Mouse (Mus musculus): ENCODE measurements around the gene Polr3h. TPM values are rescaled to one million over a fixed set of nuclear protein-coding genes. Genes with fewer than 3 reads are reported as not detected.
"Not testable (repeated sequence)": the region's sequence is repeated elsewhere in the genome, so short reads cannot be mapped to it uniquely, and the experiment has no call there.

Gene Polr3h
- total and polyA plus RNA-seq, 3 experiments = 15.6 to 34.4 (median 17.5) TPM

DNA sequence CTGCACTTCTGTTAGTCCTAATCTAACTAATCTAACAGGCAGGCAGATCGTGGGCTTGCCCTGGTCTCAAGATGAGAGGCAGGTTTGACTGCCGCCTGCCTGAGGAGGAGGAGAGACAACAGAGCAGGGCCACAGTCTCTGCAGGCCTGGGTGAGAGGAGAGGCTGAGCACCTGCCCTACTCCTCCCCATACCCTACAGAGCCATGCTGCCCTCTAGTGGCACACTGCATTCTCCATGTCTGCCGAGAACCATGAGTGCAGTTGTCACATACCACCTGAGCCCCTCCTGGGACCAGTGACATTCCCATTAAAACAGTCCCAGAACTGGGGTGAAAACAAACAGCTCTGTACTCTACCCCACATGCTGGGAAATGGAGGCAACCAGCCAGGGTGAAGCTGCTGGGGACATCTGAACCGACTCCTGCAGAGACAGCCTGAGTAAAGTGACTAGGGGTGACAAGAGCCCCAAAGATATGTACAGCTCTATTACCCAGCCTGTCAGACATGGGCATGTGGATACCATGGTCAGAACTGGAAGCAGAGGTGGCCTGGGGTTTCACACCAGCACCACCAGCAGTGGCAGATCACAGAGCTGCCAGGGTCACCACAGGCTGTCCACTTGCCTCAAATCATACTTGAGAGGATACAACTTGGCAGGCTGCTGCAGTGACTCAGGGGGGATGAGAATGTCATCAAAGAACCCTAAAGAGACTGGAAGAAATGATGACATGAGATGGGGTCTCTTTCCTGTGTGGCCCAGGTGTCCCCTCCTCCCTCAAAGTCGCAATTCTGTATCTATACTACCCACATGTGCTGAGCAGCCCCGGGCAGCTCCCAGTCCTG is 8.2 kb downstream of the Polr3h start:
- peak; percentile 71 for DNase-seq

DNA sequence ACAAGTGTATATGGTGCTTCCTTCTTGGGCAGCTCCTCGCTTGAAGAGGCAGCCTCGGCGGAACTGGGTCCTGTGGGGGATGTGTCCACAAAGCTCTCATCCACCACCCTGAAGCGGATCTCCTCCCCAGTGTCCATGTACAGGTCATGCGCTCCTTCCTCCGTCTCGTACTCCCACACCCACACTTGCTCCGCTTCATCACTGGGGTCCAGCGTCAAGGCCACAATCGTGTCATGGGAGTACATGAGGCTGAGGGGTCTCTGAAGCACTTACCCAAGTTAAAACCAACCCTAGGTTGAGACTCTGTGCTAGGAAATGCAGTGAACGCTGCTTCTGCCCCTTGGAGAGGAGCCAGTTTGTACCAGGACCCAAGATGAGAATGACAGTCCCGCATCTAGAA is 8.8 kb downstream of the Polr3h start:
- DNase-seq = no peak

DNA sequence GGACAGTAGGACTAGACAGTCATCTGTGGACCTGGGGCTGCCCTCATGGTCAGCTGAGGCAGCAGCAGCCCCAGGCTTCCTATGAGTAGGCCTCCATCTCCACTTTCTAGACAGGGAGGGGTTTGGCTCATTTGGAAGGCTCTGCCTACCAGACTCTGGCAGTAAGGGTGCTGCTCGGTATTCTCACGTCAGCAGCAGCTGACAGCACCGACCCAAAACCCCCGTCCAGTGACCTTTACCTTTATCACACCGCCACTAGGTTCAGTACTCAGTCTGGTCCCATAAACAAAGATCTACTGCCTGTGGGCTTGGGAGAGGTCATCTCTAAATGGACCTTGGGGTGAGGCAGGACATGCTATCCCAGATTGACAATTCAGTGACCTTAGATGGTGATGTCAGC is 10.4 kb downstream of the Polr3h start:
- DNase-seq = no peak

DNA sequence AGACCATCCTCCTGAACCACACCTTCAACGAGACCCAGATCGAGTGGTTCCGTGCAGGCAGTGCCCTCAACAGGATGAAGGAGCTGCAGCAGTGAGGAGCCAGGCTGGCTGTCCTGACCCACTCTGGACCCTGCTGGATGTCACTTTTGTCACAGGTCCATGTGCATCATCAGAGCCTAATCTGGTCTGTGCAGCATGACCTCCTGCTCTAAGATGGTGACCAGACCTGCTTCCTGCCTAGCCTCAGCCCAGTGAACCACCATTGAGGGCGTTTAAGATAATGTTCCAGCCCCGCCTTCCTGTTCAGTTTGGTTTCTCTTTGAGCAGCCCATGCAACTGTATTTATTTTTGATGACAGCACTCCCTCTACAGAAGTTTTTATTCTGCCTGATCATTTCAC is 11.4 kb downstream of the Polr3h start:
- no peak for DNase-seq

DNA sequence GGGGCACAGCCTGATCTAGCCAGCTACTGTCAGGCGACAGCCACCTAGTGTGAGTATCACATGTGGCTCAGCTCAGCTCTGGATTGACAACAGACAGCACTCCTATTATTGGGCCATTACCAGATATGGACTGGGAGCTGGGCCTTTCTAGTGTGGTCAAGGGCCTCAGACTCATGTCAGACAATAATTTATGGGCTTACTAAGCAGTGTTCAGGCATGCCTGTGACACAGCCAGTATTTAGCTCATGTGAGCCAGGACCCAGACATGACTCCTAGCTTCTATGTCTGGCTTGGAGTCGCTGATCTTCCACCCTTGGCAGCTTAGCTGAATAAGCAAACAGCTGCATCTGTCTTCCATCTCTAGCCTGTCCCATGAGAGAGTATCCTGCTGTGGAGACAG is 13.5 kb downstream of the Polr3h start:
- peak; percentile 47 for DNase-seq

DNA sequence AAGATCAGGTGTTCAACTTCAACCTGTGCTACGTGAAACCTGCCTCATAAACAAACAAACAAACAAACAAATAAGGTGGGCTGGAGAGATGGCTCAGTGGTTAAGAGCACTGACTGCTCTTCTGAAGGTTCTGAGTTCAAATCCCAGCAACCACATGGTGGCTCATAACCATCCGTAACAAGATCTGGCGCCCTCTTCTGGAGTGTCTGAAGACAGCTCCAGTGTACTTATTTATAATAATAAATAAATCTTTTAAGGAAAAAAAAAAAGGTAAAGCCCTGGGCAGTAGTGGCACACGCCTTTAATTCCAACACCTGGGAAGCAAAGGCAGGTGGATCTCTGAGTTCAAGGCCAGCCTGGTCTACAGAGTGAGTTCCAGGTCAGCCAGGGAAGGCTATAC is 17.3 kb downstream of the Polr3h start:
- DNase-seq = not testable (repeated sequence)

DNA sequence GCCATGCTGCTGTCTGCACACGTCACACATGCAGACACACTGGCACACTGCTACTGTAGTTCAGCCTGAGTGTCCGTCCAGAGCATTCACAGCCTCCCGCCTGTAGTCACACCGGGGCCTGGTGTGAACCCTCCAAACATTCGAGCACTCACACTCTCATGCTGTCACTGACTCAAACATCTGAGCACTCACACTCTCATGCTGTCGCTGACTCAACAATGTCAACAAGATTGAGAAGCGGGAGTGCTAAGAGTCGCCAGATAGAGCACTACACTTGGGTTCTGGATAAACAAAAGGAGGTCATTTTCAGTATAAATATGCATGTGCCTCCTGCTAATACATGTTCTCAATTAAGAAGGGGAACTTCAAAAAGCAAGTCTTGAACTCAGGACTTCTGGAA is 18.1 kb downstream of the Polr3h start:
- no peak for DNase-seq

DNA sequence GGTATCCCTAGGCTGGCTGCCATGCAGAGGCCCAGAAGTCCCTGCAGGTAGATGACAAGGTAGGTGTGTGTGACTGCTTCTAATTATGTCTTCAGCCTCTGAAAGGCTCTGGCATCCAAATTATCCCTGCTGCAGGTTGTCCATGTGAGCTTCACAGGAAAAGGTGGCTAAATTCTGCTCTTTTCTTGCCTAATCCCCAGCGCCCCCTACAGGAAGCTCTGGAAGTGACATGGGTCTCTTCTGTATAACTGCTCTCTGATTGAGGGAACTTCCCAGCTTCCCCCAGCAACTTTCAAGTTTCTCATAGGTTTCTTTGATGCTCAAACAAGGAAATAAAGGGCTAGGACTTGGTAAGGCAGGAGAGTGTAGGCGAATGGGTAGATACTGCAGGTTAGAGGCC is 21.1 kb downstream of the Polr3h start:
- peak; percentile 59 for DNase-seq

DNA sequence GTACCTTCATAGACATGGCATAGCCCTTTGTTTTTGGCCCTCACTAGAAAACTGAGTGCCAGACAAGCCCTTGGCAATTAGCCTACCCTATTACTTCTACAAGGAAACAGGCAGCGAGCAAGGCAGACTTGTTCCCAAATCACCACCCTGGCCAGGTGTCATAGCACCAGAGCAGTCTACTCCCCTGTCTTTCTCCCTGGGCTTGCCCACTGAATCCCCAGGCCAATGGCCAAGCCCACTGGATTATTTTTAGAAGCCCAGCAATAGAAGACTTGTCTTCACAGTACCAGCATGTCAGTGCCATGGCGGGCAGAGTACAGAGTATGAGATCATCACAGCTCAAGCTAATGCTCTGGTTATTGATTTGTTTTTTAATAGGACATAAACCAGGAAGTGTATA is 27.3 kb downstream of the Polr3h start:
- DNase-seq = no peak

DNA sequence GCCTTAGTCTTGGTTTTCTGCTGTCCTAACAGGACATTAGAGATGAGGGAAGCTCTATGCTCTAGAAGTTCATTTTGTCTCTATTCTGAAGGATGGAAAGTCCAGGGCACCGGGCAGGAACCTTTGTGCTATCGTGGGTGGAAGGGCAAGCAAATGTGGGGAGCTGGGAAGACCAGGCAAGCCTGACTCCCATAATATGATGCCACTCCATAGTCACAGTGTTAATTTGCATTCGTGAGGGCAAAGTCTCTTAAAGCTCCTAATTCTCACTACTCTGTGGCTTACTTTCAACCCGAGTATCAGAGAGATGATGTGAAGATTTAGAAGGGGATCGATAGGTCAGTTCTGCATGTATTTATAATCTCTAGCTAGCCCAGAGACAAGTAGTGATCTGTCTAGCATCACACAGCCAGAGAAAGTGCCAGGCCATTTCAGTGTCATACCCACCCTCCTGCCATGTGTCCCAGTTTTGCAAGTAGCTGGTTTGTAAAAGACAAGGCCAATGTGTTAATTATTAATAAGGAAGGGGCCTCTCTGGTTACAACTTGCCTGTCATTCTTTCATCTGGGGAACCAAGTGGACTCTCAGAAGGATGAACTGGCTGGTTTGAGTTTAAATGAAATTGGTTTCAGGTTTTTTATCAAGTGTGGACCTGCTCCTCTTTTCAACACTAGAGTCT is 28.3 kb downstream of the Polr3h start:
- no peak for DNase-seq

DNA sequence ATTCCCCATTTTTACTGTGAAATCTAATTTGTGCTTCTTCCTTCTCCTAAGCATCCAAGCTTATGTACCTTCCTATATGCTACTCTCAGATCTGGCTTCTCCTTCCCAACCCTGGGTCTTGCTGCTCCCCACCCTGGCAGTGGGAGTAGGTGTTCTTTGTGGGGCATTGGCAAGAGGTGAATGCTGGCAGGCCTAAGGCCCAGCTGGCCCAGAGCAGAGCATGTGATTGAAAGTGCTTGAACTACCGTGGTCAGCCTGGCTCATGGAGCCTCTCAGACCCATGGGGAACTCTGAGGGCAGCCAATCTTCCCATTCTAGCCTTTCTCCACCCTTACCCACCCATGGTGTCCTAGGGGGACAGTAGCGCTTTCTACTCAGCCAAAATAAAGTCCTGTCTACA is 29.6 kb downstream of the Polr3h start:
- DNase-seq = no peak

DNA sequence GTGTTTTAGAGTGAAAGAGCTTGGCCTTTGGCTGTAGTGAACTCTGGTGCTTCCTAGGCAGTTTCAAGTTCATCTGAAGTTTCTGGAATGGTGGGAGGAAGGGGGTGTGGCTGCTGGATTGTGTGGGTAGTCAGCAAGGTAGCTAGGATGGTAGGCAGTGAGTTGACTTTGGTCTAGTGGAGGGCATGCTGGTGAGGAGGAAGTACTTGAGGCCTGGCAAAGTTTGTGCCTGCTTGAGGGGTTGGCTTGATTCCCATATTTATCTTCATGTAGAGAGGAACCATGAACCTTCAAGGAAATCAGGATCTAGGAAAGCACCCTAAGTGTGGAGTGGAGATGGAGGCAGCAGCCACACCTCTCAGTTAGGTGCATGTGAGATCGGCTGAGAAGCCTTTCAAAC is 32.0 kb downstream of the Polr3h start:
- no peak for DNase-seq

DNA sequence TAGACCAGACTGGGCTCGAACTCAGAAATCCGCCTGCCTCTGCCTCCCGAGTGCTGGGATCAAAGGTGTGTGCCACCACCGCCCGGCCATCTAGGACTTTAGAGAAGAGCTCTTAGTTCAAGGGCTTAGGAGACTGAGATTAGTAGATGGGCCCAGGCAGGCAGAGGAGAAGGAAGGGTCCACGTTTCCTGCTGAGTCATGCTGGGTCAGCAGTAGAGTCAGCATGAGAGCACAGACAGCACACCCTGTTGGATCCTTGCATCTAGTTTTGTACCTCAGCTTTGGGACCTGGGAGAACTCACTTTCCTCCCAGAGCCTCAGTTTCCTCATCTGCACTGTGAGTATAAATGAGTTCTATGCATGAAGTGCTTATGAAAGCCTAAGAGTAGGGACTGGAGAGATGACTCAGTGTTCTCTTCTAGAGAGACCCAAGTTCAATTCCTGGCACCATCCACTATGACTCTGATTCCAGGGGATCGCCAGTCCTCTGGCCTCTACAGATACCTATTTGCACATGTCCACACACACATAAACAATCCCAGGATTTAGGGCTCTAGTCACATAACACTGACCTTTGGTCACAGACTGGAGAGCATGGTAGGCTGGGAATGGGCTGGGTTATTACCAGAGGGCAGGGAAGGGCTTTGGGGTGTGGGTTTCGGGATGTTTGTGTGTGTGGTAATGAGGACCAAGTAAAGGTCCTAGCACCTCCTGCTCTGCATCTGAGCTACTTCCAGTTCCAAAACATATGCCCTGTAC is 34.0 kb downstream of the Polr3h start:
- no peak for DNase-seq

DNA sequence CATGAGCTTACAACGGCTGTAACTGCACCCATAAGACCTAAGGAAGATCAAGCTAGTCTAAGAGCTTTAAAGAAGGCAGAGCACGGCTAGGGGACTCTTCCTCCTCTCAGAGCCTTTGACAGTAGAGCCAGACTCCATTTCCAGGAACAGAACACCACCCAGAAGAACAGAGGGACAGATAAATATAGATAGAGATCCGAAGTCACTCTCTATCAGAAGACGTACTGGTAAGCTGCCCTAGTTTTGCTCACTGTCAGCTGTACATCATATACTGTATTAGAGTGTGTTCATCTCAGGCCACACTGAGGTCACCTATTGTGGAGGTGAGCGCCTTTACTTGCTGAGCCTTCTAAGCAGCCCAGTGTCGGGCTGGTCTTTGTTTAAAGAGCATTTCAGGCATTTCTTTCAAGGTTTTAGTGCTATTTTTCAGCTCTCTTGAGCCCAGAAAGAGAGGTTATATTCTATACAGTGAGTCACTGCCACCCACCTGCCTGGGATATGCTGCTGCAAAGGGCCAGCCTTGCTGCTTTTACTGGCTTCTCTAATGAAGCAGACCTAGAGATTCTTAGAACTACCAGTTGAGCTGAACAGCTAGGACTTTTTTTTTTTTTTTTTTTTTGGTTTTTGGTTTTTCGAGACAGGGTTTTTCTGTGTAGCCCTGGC is 34.8 kb downstream of the Polr3h start:
- no peak for DNase-seq

DNA sequence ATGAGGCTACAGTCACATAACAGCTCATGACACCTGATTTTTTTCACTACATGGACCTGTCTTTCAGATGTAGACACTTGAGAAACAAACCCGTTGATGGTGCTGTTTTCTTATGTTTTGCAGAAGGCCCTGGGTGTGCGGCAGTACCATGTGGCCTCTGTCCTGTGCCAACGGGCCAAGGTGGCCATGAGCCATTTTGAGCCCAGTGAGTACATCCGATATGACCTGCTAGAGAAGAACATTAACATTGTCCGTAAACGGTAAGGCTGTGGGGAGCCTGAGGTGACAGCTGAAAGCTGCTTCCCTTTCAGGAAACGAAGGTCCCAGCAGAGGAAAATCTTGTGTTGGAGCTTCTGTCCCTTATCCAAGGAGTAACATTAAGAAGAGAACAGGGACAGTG is 36.9 kb downstream of the Polr3h start:
- DNase-seq = no peak

DNA sequence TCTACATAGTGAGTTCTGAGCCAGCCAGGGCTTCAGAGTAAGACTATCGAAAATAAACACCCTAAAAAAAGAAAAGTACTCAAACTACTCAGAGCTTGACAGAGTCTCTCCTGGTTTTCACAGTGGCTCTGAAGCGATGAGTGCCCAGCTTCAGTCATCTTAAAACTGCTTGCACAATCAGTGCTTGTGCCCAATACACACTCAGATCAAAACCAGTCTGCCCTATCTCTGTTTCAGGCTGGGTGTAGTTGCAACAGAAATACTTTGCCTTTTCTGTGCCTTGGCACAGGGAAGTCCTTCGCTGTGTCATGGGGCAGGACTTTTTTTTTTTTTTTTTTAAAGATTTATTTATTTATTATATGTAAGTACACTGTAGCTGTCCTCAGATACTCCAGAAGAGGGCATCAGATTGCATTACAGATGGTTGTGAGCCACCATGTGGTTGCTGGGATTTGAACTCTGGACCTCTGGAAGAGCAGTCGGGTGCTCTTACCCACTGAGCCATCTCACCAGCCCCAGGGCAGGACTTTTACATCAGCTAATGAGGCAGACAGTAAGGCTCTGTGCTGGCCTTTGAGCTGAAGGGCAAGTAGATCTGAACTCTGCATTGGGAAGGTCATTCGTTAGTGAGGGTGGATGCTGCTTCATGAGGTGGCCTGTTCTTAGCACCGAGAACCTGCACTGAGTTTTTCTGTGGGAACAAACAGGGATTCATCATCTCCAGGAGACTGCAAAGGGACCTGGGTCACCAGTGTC is 39.1 kb downstream of the Polr3h start:
- DNase-seq = peak; percentile 14

DNA sequence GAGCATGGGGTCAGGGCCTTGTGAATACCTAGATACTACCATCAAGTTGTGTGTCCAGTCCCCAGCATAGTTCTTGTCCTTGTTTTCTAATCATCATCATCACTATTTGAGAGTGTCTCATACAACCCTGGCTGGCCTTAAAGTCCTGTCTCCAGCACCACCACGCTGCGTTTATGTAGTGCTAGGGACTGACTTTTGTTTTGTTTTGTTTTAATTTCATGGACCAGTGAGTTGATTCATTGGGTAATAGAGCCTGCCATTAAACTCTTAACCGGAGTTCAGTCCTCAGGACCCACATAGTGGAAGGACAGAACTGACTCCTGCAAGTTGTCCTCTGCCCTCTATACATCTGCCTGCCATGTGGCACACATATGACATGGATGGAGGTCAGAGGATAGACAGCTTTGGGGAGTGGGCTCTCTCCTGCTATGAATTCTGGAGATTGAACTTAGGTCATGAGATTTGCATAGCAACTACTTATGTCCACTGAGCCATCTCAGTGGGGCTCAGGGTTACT is 40.6 kb downstream of the Polr3h start:
- DNase-seq = no peak

DNA sequence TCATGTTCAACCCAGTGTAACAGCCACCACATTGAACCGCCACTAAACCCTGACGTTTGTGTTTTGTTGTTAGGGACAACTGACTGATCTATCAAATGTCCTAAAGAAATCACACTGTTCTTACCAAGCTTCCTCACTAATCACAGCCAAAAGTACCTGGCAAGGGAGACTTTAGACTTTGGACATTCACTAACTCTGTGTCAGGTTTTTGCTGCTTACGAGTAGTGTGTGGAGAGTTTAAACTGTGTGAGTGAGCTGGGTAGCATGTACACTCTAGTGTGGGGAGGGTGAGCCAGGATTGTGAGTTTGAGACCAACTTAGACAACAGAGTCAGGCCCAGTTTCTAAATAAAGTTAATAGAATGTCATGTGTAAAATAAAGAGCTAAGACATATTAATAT is 43.7 kb downstream of the Polr3h start:
- no peak for DNase-seq

DNA sequence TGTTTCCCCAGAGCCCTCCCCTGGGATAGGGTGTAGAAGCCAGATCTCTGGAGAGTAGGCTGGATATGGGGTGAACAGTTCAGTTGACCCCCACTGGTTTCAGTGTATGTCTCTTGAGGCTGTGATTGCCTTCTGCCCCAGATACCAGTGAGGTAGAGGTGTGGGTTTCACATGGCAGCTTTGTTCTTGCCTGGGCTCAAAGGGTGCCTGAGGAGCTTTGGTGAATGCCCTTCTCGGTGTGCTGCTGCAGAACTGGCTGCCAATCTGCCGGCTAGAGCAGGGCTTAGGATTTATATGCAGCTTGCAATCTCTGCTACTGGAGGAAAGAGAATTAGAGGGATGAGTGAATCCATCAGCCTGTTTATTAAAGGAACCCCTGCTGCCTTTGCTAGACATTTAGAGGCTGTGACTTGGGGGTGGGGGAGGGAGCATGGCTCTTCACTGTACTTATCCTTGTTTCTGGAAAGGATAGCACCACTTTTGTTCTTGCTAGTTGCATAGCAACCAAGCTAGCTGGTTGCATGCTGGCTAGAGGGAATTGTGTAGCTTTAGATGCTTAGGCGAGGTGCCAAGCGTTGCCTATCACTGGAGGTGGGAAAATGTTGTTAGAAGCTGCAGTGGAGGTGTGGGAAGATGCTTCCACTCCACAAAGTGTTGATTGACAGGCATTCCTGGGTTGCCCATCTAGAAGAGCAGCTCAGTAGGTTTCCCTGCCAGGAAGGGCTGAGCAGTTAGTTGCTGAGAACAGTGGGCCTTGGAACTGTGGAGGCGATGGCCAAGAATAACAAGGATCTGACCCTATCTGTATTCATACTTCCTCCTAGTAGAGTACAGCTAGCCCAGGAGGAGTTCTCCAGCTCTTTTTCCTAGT is 46.3 kb downstream of the Polr3h start:
- DNase-seq = no peak
